Mouse (Mus musculus): Measurements from ENCODE around the gene Gpr158. TPM values are rescaled to one million over a fixed set of nuclear protein-coding genes. Genes with fewer than 3 reads are reported as not detected.

The Gpr158 gene
- total and polyA plus RNA-seq, 3 experiments: 0.01 to 0.16 TPM; not detected in 1

DNA sequence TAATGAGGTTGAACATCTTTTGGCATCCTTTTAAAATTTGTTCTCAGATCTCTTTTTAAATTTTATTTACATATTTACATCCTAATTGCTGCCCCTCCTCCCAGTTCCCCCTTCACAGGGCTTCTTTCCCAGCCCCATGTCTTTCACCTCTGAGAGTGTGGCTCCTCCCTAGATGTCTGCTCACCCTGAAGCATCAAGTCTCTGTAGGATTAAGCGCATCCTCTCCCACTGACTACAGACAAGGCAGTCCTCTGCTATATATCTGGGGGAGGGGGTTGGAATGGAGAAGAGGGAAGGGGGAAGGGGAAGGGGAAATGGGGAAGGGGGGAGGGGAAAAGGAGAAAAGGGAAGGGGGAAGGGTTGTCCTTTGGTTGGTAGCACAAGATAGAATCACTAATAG, 140.1 kb downstream of the Gpr158 start:
- TF ChIP-seq GATA1 (IDR thresholded peaks at IDR 0.05; ENCODE audit: borderline replicate concordance, low read length) (no peak), POLR2AphosphoS5 (IDR thresholded peaks at IDR 0.05; ENCODE audit: insufficient replicate concordance, low read depth, low read length) (no peak), TAL1 (conservative IDR thresholded peaks at IDR 0.05; ENCODE audit: low read depth, low read length) (no peak), GATA2 (IDR thresholded peaks at IDR 0.05; ENCODE audit: borderline replicate concordance, low read depth, low read length) (no peak), CTCF (IDR thresholded peaks at IDR 0.05; ENCODE audit: low read depth, low read length) (no peak)
- ATAC-seq (ENCODE audit: extremely low read depth, insufficient number of reproducible peaks, low FRiP score, poor library complexity, severe bottlenecking): no peak
- no peak for DNase-seq (ENCODE audit: low spot score)
- H3K4me1 ChIP-seq (ENCODE audit: insufficient read depth, low read depth, low read length): no peaks in the 10 kb centered on the region
- no peaks in the 10 kb centered on the region for H3K9me3 ChIP-seq (replicated peaks)
- H3K36me3 ChIP-seq (replicated peaks): no peaks in the 10 kb centered on the region
- no peaks in the 10 kb centered on the region for H3K27me3 ChIP-seq (ENCODE audit: insufficient read depth, low read length)
- H3K4me3 ChIP-seq (ENCODE audit: low read depth, low read length): no peak overlapping the region

- Histone ChIP-seq H3K9me3 (replicated peaks) (no peaks in the 10 kb centered on the region), H3K36me3 (replicated peaks) (no peaks in the 10 kb centered on the region), H3K4me3 (ENCODE audit: low read depth, low read length) (no peak overlapping the region), H3K27me3 (ENCODE audit: insufficient read depth, low read length) (no peaks in the 10 kb centered on the region), H3K4me1 (ENCODE audit: insufficient read depth, low read depth, low read length) (no peaks in the 10 kb centered on the region)
- ATAC-seq (ENCODE audit: extremely low read depth, insufficient number of reproducible peaks, low FRiP score, poor library complexity, severe bottlenecking) (no peak), DNase-seq (ENCODE audit: low spot score) (no peak)
- TF ChIP-seq POLR2AphosphoS5 (IDR thresholded peaks at IDR 0.05; ENCODE audit: insufficient replicate concordance, low read depth, low read length): no peak
- TF ChIP-seq GATA1 (IDR thresholded peaks at IDR 0.05; ENCODE audit: borderline replicate concordance, low read length): no peak
- TF ChIP-seq TAL1 (conservative IDR thresholded peaks at IDR 0.05; ENCODE audit: low read depth, low read length): no peak
- no peak for TF ChIP-seq CTCF (IDR thresholded peaks at IDR 0.05; ENCODE audit: low read depth, low read length)
- no peak for TF ChIP-seq GATA2 (IDR thresholded peaks at IDR 0.05; ENCODE audit: borderline replicate concordance, low read depth, low read length)
These were observed 163.4 kb downstream of the Gpr158 start for GRCm38 (mm10) chr2:21530750-21531149.

DNA sequence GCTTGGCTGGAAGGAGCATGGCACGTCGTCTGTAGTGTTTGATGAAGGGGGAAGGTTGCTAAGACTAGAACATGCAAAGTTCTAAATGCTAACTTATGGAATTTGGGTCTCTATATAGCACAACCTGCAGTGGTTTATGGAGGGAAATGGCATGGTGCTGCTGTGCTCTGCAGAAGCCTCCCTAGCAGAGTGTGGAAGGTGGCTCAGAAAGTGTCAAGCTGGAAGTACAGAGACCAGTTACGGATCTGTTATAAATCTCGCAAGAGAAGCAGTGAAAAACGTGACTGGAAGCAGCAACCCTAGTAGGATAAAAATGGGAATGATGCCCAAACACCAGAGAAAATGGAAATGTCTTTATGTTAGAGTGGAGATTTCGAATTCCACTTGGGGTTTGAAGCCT, 251.8 kb downstream of the Gpr158 start:
- DNase-seq (ENCODE audit: low spot score) (no peak), ATAC-seq (ENCODE audit: extremely low read depth, insufficient number of reproducible peaks, low FRiP score, poor library complexity, severe bottlenecking) (no peak)
- Histone ChIP-seq H3K9me3 (replicated peaks) (no peaks in the 10 kb centered on the region), H3K4me3 (ENCODE audit: low read depth, low read length) (no peak overlapping the region), H3K4me1 (ENCODE audit: insufficient read depth, low read depth, low read length) (no peaks in the 10 kb centered on the region), H3K27me3 (ENCODE audit: insufficient read depth, low read length) (no peaks in the 10 kb centered on the region), H3K36me3 (replicated peaks) (no peaks in the 10 kb centered on the region)
- TF ChIP-seq TAL1 (conservative IDR thresholded peaks at IDR 0.05; ENCODE audit: low read depth, low read length) (no peak), CTCF (IDR thresholded peaks at IDR 0.05; ENCODE audit: low read depth, low read length) (no peak), GATA1 (IDR thresholded peaks at IDR 0.05; ENCODE audit: borderline replicate concordance, low read length) (no peak)

DNA sequence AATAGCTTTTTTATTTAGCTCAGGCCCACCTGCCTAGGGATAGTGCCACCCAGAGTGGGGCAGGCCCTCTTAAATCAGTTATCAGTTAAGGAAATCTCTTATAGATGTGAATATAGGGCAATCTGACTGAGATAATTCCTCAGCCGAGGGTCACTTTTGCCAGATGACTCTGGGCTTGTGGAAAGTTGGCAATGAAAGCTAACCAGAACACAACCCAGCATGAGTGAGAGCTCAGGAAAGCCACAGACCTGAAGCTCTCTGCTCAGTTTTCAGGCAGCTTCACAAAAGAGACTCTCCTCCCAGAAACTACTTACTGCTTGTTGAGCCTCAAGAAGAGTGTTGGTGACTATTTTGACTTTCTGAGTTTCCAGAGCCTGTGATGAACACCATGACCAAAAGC, 264.8 kb downstream of the Gpr158 start:
- ATAC-seq (ENCODE audit: extremely low read depth, insufficient number of reproducible peaks, low FRiP score, poor library complexity, severe bottlenecking): no peak
- no peak overlapping the region for H3K4me3 ChIP-seq (ENCODE audit: low read depth, low read length)
- no peaks in the 10 kb centered on the region for H3K27me3 ChIP-seq (ENCODE audit: insufficient read depth, low read length)
- TF ChIP-seq TAL1 (conservative IDR thresholded peaks at IDR 0.05; ENCODE audit: low read depth, low read length): no peak
- TF ChIP-seq CTCF (IDR thresholded peaks at IDR 0.05; ENCODE audit: low read depth, low read length): no peak
- TF ChIP-seq GATA1 (IDR thresholded peaks at IDR 0.05; ENCODE audit: borderline replicate concordance, low read length): no peak
- no peak for TF ChIP-seq GATA2 (IDR thresholded peaks at IDR 0.05; ENCODE audit: borderline replicate concordance, low read depth, low read length)
- DNase-seq (ENCODE audit: low spot score): no peak
- no peaks in the 10 kb centered on the region for H3K36me3 ChIP-seq (replicated peaks)
- no peaks in the 10 kb centered on the region for H3K9me3 ChIP-seq (replicated peaks)
- H3K4me1 ChIP-seq (ENCODE audit: insufficient read depth, low read depth, low read length): no peaks in the 10 kb centered on the region

GRCm38 (mm10) chr2:21665721-21666120, 298.4 kb downstream of the Gpr158 start:
- no peaks in the 10 kb centered on the region for H3K9me3 ChIP-seq (replicated peaks)
- H3K27me3 ChIP-seq (ENCODE audit: insufficient read depth, low read length): no peaks in the 10 kb centered on the region
- no peak for ATAC-seq (ENCODE audit: extremely low read depth, insufficient number of reproducible peaks, low FRiP score, poor library complexity, severe bottlenecking)
- no peaks in the 10 kb centered on the region for H3K4me1 ChIP-seq (ENCODE audit: insufficient read depth, low read depth, low read length)
- H3K4me3 ChIP-seq (ENCODE audit: low read depth, low read length): no peak overlapping the region
- no peak for TF ChIP-seq POLR2AphosphoS5 (IDR thresholded peaks at IDR 0.05; ENCODE audit: insufficient replicate concordance, low read depth, low read length)
- no peak for TF ChIP-seq TAL1 (conservative IDR thresholded peaks at IDR 0.05; ENCODE audit: low read depth, low read length)
- no peak for TF ChIP-seq GATA1 (IDR thresholded peaks at IDR 0.05; ENCODE audit: borderline replicate concordance, low read length)
- TF ChIP-seq CTCF (IDR thresholded peaks at IDR 0.05; ENCODE audit: low read depth, low read length): no peak
- TF ChIP-seq GATA2 (IDR thresholded peaks at IDR 0.05; ENCODE audit: borderline replicate concordance, low read depth, low read length): no peak
- H3K36me3 ChIP-seq (replicated peaks): no peaks in the 10 kb centered on the region
- DNase-seq (ENCODE audit: low spot score): no peak

GRCm38 (mm10) chr2:21676084-21676838, 308.9 kb downstream of the Gpr158 start:
- no peak for TF ChIP-seq GATA2 (IDR thresholded peaks at IDR 0.05; ENCODE audit: borderline replicate concordance, low read depth, low read length)
- no peak for TF ChIP-seq GATA1 (IDR thresholded peaks at IDR 0.05; ENCODE audit: borderline replicate concordance, low read length)
- TF ChIP-seq CTCF (IDR thresholded peaks at IDR 0.05; ENCODE audit: low read depth, low read length): no peak
- Histone ChIP-seq H3K27me3 (ENCODE audit: insufficient read depth, low read length) (no peaks in the 10 kb centered on the region), H3K36me3 (replicated peaks) (no peaks in the 10 kb centered on the region), H3K4me3 (ENCODE audit: low read depth, low read length) (no peak overlapping the region), H3K9me3 (replicated peaks) (no peaks in the 10 kb centered on the region), H3K4me1 (ENCODE audit: insufficient read depth, low read depth, low read length) (no peaks in the 10 kb centered on the region)
- DNase-seq (ENCODE audit: low spot score) (no peak), ATAC-seq (ENCODE audit: extremely low read depth, insufficient number of reproducible peaks, low FRiP score, poor library complexity, severe bottlenecking) (no peak)

DNA sequence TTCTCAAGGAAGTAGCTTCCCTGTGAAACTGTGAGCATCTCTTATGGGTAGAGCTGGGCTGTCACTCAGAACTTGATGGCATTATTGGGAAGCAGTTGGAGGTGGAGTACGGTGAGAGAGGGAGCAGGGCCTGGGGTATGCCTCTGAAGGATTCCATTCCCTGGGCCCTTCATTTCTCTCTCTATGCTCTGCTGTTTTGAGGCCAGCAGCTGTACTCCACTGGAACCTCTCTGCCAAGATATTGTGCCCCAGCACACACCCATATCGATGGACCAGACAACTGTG, 309.4 kb downstream of the Gpr158 start:
- no peaks in the 10 kb centered on the region for H3K27me3 ChIP-seq (ENCODE audit: insufficient read depth, low read length)
- ATAC-seq (ENCODE audit: extremely low read depth, insufficient number of reproducible peaks, low FRiP score, poor library complexity, severe bottlenecking) (no peak), DNase-seq (ENCODE audit: low spot score) (no peak)
- H3K36me3 ChIP-seq (replicated peaks): no peaks in the 10 kb centered on the region
- H3K9me3 ChIP-seq (replicated peaks): no peaks in the 10 kb centered on the region
- TF ChIP-seq CTCF (IDR thresholded peaks at IDR 0.05; ENCODE audit: low read depth, low read length) (no peak), GATA2 (IDR thresholded peaks at IDR 0.05; ENCODE audit: borderline replicate concordance, low read depth, low read length) (no peak), GATA1 (IDR thresholded peaks at IDR 0.05; ENCODE audit: borderline replicate concordance, low read length) (no peak), POLR2AphosphoS5 (IDR thresholded peaks at IDR 0.05; ENCODE audit: insufficient replicate concordance, low read depth, low read length) (no peak), TAL1 (conservative IDR thresholded peaks at IDR 0.05; ENCODE audit: low read depth, low read length) (no peak)
- H3K4me1 ChIP-seq (ENCODE audit: insufficient read depth, low read depth, low read length): no peaks in the 10 kb centered on the region
- no peak overlapping the region for H3K4me3 ChIP-seq (ENCODE audit: low read depth, low read length)

Measured in G1E (cell line).